Mouse (Mus musculus) left cerebral cortex, adult 8-10 months (tissue): ENCODE measurements at regions not wholly inside any gene's neighbourhood (a gene's known extent, or its start where the extent isn't known, plus 50 kb on each side); places are given as distances from the start of the nearest gene placed in this dataset.

Experiments used
- DNase-seq, 2 experiments: peaks; one replicate each; pipeline ENCODE4 v3.0.0; 2022; ENCODE audit warnings: low spot score in 2 of 2

- no peak for DNase-seq
These were observed 259.0 kb upstream of the Dcn start for GRCm38 (mm10) chr10:97220431-97220830.

DNA sequence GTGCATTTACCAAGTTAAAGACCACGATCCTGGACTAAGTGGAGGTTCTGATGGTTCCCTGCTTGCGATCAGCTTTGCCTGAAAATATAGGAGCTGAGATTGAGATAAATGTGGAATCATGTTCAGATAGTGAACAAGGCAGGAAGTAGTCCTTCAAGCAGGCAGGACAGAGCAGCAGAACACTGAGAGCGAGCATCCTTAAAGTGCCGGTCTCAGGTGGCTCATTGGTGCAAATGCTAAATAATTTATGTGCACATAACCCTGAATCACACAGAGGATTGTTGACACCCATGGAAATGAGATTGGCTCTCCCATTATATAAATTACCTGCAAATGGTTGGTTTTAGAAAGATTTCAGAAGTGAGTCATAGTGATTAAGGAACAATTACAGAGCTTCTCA is 243.8 kb upstream of the Dcn start:
- no peak for DNase-seq

DNA sequence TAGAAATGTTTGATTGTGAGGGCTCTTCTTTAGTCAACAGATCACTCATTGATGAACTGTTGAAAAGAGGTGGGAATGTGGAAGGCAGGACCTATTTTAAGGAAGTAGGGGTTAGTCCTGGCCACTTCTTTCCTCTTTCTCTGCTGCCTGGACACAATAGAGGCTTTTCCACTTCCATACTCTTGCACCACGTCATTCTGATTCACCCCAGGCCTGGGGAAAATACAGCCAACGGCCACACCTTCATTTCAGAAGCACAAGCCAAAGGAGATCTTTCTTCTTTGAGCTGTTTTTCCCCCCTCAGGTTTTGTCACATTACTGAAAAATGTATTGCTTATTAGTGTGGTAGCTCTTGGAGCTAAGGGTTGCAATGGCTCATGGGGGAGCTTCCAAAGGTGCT is 237.9 kb upstream of the Dcn start:
- no peak for DNase-seq

GRCm38 (mm10) chr10:97245674-97246073 is 233.7 kb upstream of the Dcn start:
- DNase-seq = no peak

DNA sequence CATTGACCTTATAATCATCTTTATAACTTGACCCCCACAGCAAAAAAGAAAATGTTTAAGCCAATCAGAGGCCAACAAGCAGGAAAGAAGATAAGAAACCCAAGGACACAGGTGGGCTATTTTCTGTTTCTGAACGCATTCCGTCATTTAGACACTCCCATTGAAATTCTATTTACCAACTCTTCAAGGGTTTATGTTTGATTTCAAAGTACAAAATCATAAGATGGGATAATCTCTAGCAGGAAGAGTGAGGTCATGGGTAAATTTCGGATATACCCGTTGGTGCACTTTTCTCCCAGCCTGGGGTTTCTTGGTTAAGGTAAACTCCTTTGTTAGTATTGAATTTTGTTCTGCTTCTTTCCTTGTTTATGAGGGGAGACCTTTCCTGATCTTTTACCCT is 230.9 kb upstream of the Dcn start:
- DNase-seq = no peak

DNA sequence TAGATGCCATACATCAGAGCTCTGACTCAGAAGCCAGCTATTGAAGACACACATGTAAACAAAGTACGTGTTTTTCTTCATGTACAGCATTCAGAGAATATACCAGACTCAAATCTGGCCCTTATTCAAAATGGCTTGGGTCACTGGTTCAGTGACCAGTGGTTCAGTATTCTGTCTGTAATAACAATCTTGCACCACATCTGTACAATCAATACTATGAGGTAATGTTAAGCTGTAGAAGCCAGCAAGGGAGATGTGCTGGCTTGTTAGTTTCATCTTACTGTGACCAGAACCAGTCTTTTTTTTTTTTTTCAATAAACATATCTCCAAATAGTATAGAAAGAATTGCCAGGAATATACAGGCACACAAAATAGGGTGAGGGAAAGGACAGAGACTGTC is 229.6 kb upstream of the Dcn start:
- DNase-seq = no peak

DNA sequence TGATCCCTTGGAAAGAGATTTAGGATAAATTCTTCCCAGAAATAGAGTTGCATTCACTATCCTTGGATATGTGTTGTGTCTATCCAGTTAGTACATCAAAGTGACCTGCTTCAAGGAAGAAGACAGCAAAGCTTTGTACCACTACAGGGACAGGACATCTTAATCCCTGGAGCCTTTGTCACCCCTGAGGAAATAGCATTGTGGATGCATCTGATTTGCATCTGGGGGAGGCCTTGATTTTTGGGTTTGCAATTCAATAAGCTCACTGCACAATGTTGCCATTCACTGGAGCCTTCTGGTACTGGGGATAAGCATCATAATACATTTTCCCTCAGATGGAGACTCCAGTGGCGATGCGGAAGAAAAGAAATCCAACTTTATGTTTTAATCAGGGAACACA is 229.2 kb upstream of the Dcn start:
- DNase-seq = no peak

DNA sequence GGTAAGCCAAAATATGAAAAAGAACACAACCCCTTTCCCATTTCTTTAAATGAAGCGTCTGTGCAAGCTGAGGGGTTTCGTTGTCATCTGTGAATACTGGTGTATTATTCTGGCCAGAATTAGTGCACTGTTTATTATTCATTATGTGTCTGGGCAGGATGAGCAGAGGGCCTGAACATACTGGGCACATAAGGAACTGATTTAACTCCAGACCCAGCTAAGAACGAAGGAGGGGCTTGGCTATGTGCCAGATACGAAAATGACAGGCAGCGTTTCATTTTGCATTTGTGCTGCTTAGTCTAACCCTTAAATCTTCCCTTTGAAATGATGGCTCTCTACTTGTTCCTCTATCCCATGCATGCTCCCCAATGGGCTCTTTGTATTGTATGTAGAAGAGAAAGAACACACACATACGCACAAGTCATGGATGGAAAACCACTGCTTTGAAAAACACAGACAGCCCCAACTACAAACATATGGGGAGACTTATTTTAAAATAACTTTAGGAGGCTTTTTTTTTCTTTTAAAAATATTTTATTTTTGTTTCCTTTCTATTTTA is 213.4 kb upstream of the Dcn start:
- no peak for DNase-seq

DNA sequence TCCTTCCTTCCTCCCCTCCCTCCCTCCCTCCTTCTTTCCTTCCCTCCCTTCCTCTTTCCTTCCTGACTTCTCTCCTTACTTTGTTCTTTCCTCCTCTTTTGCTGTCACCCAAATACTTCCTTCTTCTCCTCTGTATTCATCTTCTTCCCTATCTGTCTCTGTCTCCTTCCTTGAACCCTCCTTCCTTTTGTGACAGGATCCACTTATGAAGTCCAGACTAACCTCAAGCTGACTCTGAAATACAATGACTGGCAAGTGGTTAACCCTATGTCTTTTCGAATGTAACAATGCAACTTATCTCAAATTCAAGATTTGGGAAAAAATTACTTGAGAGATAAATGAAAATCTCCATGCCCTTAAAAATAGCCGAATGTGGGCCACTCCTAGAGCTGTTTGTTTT is 197.0 kb upstream of the Dcn start:
- no peak for DNase-seq

GRCm38 (mm10) chr10:97282841-97283496 is 196.4 kb upstream of the Dcn start:
- DNase-seq = no peak

DNA sequence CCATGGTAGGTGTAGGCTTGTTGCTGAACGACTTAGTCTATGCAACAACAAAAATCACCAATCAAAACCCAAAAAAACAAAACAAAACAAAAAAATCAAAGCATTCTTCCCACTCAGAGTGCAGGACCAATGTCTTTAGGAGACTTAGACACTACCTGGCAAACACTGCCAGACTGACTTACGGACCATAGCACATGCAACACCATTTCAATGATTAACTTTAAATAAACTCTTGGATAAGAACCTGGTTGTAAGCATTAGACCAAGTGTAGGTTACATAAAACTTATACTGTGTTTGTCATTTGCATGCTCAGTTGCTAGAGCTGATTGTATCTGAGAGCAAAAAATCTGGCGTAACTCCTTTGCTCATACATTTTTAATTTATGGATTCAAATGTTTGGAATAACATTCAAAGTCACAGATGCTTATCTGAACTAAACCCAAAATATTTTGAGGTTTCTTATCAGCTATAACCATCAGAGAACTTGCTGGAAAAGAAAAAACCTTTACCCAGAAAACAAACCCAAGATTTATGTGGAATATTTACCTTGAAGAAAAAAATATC is 174.5 kb upstream of the Dcn start:
- no peak for DNase-seq

DNA sequence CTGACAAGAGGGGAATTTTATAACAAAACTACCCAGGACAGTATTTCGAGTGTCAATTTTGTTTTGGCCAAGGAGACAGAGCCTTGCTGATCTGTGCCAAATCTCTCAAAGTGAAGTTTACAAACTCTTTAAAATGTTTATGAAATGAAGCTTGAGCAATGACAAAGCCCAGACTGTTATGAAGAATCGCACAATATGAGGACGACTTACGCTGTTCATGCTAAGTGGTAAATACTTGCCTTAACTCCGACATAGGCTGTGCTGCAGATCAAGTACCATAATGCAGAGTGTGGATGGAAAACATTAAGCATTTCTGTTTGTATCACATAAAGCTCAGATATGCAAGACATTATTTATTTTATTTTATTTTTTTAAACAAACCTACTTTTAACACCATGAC is 169.8 kb upstream of the Dcn start:
- DNase-seq = no peak

GRCm38 (mm10) chr10:97312509-97312908 is 166.9 kb upstream of the Dcn start:
- DNase-seq = no peak

DNA sequence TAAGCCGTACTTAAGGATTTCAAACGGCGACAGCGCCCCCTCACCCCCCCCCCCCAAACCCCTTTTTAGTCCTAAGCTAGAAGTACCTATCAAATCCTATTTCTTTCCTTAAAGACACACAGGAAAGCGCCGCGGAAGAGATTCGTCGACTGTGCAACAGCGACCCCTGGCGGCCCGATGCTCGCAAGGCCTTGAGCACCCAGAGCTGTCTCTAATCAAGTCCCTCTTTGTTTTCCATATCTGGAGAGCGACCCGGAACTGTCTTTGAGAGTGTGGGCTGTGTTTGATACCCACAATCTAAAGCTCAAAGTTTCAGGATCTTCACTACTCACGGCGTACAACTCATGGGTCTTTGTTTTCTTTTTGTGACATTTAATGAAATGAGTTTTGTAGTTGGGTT is 166.4 kb upstream of the Dcn start:
- DNase-seq = peak; percentile 85 to 95

GRCm38 (mm10) chr10:97313407-97313901 is 166.0 kb upstream of the Dcn start:
- peak; percentile 84 to 91 for DNase-seq

DNA sequence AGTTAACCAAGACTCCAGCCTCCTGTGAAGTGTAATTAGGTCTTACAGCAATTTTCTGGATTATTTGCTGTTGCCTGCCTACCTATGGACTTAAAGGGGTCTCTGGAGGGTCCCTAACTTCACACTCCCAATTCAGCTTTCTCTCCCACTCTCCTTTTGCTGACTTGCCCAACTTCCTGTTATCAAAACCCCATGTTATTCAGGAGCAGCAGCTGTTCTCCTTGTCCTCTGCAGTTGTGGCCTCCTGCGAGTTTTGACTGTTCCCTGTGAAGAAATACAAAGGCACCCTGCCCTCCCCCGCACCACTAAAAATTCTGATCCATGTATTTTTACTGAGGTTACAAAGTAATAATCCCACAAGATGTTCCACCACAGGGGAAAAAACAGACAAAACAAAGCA is 146.8 kb upstream of the Dcn start:
- DNase-seq = no peak

GRCm38 (mm10) chr10:97334044-97334443 is 145.4 kb upstream of the Dcn start:
- DNase-seq = no peak

DNA sequence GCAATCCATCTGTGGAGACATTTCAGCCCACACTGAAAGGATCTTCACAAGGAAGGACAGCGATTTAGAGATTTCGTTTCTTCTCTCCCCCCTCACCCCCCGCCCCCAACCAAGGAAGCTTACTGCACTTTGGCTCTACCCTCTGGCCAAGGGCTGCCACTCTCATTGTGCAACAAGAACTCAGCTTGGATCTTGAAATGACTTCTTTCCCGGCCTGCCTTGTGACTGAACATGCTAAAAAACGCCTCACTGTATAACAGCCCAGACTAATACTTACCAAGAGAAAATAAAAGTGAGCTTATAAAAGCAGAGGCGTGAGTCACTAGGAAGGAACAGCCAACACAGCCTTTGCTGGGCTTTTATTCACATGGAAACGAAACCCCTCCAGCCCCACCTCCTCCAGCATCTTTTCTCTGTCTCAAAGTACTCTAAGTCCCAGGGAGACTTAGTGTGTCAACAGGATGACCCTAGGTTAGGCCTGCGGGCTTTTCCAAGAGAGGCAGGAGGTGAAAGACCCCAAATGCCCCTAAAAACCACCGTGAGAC is 144.7 kb upstream of the Dcn start:
- DNase-seq = no peak

GRCm38 (mm10) chr10:97338033-97338692 is 141.2 kb upstream of the Dcn start:
- no peak for DNase-seq

DNA sequence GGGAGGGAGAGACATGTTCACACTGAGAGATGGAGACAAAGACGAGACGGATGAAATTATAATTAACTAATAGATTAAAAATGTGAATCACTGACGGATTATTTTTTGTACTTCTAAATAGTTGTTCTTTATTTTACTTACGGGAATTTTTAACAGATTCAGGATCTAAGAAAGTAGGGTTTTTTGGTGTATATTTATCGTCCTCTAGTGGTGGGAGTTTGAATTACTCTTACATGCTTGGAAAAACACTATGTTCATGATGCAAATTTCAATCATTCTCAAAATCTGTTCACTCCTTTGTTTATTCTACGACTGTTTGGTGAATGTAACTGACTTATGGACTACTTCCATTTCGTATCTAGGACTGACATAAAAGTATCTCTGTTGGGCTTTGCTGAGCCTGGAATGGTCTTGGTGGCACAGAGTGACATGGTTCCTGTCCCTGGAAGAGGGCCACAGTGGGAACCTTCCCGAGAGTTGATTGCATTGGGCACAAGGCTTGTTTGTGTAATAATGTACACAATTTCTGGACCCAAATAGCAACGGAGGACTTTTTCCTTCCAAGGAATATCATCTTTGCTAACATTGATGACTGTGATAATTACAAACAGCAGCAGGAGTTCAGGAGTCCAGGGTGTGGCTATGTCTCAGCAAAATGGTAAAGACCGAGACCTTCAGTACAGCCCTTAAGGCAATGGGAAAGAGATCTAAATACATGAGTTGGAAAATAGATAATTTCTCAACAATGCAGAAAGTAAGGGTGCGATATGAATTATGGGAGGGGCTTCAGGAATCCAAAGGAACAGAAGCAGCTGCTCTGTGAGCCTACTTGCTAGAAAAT is 139.3 kb upstream of the Dcn start:
- no peak for DNase-seq

GRCm38 (mm10) chr10:97345347-97345746 is 134.1 kb upstream of the Dcn start:
- DNase-seq = peak; percentile 12 to 39
